Mouse (Mus musculus) liver, postnatal 0 days (tissue): ENCODE results near the gene Psmc3ip.

Source experiments
- CTCF ChIP-seq: sonication (generic); IDR thresholded peaks from 2 replicates; pipeline ENCODE4 v1.5.1; 2016; ENCODE audit warnings: antibody characterized with exemption, low read depth
- EP300 ChIP-seq: IDR thresholded peaks from 2 replicates; pipeline ENCODE4 v1.6.1; 2016; ENCODE audit warnings: antibody characterized with exemption, low read depth, mild to moderate bottlenecking

GRCm38 (mm10) chr11:101062971-101063675 is 32.1 kb downstream of the Psmc3ip start:
- TF ChIP-seq EP300 (no peak), CTCF (no peak)
